Mouse (Mus musculus) liver, adult 2 months (tissue): Measurements from ENCODE around the gene Cdca5. TPM values are rescaled to one million over a fixed set of nuclear protein-coding genes. Genes with fewer than 3 reads are reported as not detected.
"Not testable (repeated sequence)": the region's sequence is repeated elsewhere in the genome, so short reads cannot be mapped to it uniquely, and the experiment has no call there.

Source experiments
- DNase-seq: peaks from one replicate; pipeline ENCODE4 v3.0.0-alpha.2; 2011; ENCODE audit warnings: low read depth, low spot score; ENCODE audit errors: extremely low read depth
- H3K27ac ChIP-seq: fragments of 200-500 bp; replicated peaks from 2 replicates; pipeline ENCODE4 v1.5.1; 2012; ENCODE audit warnings: low read depth, mild to moderate bottlenecking, control low read depth, inconsistent platforms, low read length; ENCODE audit not compliant: insufficient read depth
- H3K27me3 ChIP-seq: fragments of 200-500 bp; 2 replicates; pipeline ENCODE4 v1.6.1; 2012; ENCODE audit warnings: mild to moderate bottlenecking, moderate library complexity, low read length, inconsistent platforms; ENCODE audit not compliant: control insufficient read depth, insufficient read depth
- H3K36me3 ChIP-seq: fragments of 200-500 bp; 2 replicates; pipeline ENCODE4 v1.6.1; 2012; ENCODE audit warnings: low read length, inconsistent platforms; ENCODE audit not compliant: control insufficient read depth, insufficient read depth
- H3K4me1 ChIP-seq: fragments of 200-500 bp; 2 replicates; pipeline ENCODE4 v1.6.1; 2011; ENCODE audit warnings: low read length; ENCODE audit not compliant: control insufficient read depth, insufficient read depth
- H3K4me3 ChIP-seq: fragments of 200-500 bp; 2 replicates; pipeline ENCODE4 v1.5.1; 2011; ENCODE audit warnings: low read depth, mild to moderate bottlenecking, control low read depth, low read length, moderate library complexity; ENCODE audit not compliant: insufficient read depth
- H3K79me2 ChIP-seq: fragments of 200-500 bp; 2 replicates; pipeline ENCODE4 v1.6.1; 2012; ENCODE audit warnings: inconsistent platforms, mild to moderate bottlenecking, low read length, moderate library complexity; ENCODE audit not compliant: control insufficient read depth, insufficient read depth
- H3K9ac ChIP-seq: fragments of 200-500 bp; 2 replicates; pipeline ENCODE4 v1.6.1; 2012; ENCODE audit warnings: low read depth, mild to moderate bottlenecking, control low read depth, inconsistent platforms, low read length
- CTCF ChIP-seq: fragments of 200-500 bp; IDR thresholded peaks from 2 replicates; pipeline ENCODE4 v1.5.1; 2011; ENCODE audit warnings: low read depth, low read length, control low read depth
- POLR2A ChIP-seq: fragments of 200-500 bp; IDR thresholded peaks from 2 replicates; pipeline ENCODE4 v1.6.1; 2011; ENCODE audit warnings: low read length, control low read depth; ENCODE audit not compliant: insufficient read depth; ENCODE audit errors: extremely low read depth
- WGBS: fragments of 180-500 bp; shearing (Covaris S2); methylation state at CpG from one replicate; pipeline ENCODE4 v1.1.7; 2018; 5-methylcytosine and 5-hydroxymethylcytosine counted together
- polyA plus RNA-seq: library from polyadenylated mRNA; depleted of rRNA; stranded (reverse); fragments of >200 nt; gene quantifications from 2 replicates; pipeline ENCODE4 v1.2.3, GENCODE M21; 2012
- total RNA-seq: library from RNA; depleted of rRNA; stranded (reverse); fragments of >200 nt; gene quantifications from 2 replicates; pipeline ENCODE4 v1.2.3, GENCODE M21; 2014

Cdca5 gene
- total and polyA plus RNA-seq, 2 experiments: 0.18 to 0.28 TPM

GRCm38 (mm10) chr19:6121761-6122160 is 37.0 kb downstream of the Cdca5 start:
- no peak overlapping the region for H3K4me3 ChIP-seq
- WGBS: 60% methylated on average over 19 of the region's 19 CpGs
- no peaks in the 10 kb centered on the region for H3K36me3 ChIP-seq
- TF ChIP-seq POLR2A: no peak
- TF ChIP-seq CTCF: no peak
- no peak overlapping the region for H3K9ac ChIP-seq
- H3K27me3 ChIP-seq: no peaks in the 10 kb centered on the region
- H3K4me1 ChIP-seq: peaks cover 4% of the 10 kb centered on the region
- no peaks in the 10 kb centered on the region for H3K79me2 ChIP-seq
- H3K27ac ChIP-seq: no peak overlapping the region
- no peak for DNase-seq

DNA sequence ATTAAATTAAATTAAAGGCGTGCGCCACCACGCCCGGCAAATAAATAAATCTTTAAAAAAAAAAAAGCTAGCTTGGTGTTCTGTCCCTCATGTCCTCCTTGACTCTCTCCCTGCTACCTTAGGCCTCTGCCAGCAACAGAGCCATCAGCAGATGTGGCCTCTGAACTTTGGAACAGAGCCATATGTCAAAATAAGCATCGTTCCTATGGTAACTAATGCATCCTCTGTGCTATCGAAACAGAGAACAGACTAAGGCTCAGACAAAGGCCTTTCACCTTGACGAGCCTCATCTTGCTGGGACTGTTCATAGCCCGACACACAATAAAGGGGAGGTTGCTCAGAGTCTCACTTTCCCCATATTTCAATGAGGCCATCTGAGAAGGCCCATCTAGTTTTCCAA is 38.5 kb downstream of the Cdca5 start:
- Histone ChIP-seq H3K4me1 (peaks cover 4% of the 10 kb centered on the region), H3K27me3 (no peaks in the 10 kb centered on the region), H3K9ac (no peak overlapping the region), H3K4me3 (no peak overlapping the region), H3K36me3 (no peaks in the 10 kb centered on the region), H3K79me2 (no peaks in the 10 kb centered on the region), H3K27ac (no peak overlapping the region)
- 35% methylated on average over 8 of the region's 8 CpGs for whole genome bisulfite sequencing
- DNase-seq: peak; percentile 84
- TF ChIP-seq CTCF: no peak
- TF ChIP-seq POLR2A: no peak

GRCm38 (mm10) chr19:6124898-6125297 is 40.1 kb downstream of the Cdca5 start:
- Histone ChIP-seq H3K4me3 (no peak overlapping the region), H3K9ac (no peak overlapping the region), H3K27me3 (no peaks in the 10 kb centered on the region), H3K4me1 (peaks cover 1% of the 10 kb centered on the region), H3K27ac (no peak overlapping the region), H3K36me3 (no peaks in the 10 kb centered on the region), H3K79me2 (no peaks in the 10 kb centered on the region)
- DNase-seq: no peak
- WGBS: 85% methylated on average over 2 of the region's 2 CpGs
- TF ChIP-seq POLR2A (no peak), CTCF (no peak)

DNA sequence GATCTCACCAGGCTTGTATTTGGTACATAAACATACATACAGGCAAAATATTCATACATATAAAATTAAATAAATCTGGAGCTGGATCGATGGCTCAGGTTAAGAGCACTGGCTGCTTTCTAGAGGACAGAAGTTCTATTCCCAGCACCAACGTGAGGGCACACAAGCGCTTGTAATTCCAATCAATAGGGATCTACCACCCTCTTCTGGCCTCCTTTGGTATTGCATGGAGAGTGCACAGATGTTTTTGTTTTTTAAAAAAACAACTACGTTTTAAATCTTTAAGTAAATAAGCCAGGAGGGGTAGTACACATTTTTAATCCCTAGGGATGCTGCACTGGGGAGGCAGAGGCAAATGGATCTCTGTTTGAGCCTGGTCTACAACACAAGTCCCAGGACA is 41.5 kb downstream of the Cdca5 start:
- Histone ChIP-seq H3K27ac (no peak overlapping the region), H3K4me3 (no peak overlapping the region)

GRCm38 (mm10) chr19:6126789-6127580 is 42.2 kb downstream of the Cdca5 start:
- peak; percentile 10 for DNase-seq
- Histone ChIP-seq H3K4me3 (peak overlapping the region; percentile 68), H3K79me2 (no peaks in the 10 kb centered on the region), H3K4me1 (peaks cover 1% of the 10 kb centered on the region), H3K36me3 (no peaks in the 10 kb centered on the region), H3K27ac (peak overlapping the region; percentile 84), H3K9ac (no peak overlapping the region; the same call in 1 of the 2 replicates), H3K27me3 (no peaks in the 10 kb centered on the region)
- no peak for TF ChIP-seq CTCF
- no peak for TF ChIP-seq POLR2A
- 71% methylated on average over 10 of the region's 10 CpGs for WGBS

More for the DNA sequence above, 41.5 kb downstream of the Cdca5 start:
- peak; percentile 54 for DNase-seq
- no peak for TF ChIP-seq POLR2A
- peak; percentile 58 for TF ChIP-seq CTCF
- 17% methylated on average over 4 of the region's 4 CpGs for WGBS
- no peak overlapping the region for H3K9ac ChIP-seq
- H3K27me3 ChIP-seq: no peaks in the 10 kb centered on the region
- H3K4me1 ChIP-seq: peaks cover 1% of the 10 kb centered on the region
- H3K79me2 ChIP-seq: no peaks in the 10 kb centered on the region
- H3K36me3 ChIP-seq: no peaks in the 10 kb centered on the region

DNA sequence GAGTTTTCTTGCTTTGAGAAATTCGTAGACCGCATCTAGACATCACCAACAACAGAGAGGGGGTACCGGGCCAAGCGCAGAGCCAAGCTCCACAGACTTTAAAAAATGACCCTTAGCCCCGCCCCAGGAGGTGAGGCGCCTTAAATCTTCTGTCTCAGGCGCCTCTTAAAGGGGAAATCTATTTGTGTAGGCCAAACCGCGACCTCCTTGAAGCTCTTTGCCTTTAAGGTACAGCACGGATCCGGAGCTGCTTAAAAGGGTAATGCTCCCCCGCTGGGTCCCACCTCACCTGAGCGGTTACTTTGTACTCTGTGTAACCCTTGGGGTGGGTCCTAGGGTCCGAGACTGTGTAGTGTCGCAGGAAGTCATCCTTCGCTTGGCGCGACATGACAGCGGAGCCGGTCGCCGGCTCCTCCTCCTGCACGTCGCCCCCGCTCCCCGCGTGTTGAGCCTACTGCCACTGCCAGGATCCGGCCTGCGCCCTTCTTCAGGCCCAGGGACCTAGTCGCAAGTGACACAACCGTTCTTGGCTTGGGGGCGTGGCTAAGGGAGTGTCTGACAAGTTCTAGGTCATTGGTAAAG is 43.1 kb downstream of the Cdca5 start, which contains the start of gene Snx15:
Gene Snx15, minus strand, starts transcription at position 545 of the 582 bp plus-strand sequence.
- TF ChIP-seq POLR2A: peak; percentile 47
- TF ChIP-seq CTCF: no peak
- Histone ChIP-seq H3K27ac (peak within 1 kb of the TSS; percentile 84), H3K9ac (peak within 1 kb of the TSS; percentile 77), H3K79me2 (no peaks in the 10 kb centered on the region), H3K27me3 (no peaks in the 10 kb centered on the region), H3K36me3 (no peaks in the 10 kb centered on the region), H3K4me1 (peaks cover 1% of the 10 kb centered on the region), H3K4me3 (peak within 1 kb of the TSS; percentile 68)
- DNase-seq: peak; percentile 94
- WGBS: under 1% methylated on average over 32 of the region's 32 CpGs

DNA sequence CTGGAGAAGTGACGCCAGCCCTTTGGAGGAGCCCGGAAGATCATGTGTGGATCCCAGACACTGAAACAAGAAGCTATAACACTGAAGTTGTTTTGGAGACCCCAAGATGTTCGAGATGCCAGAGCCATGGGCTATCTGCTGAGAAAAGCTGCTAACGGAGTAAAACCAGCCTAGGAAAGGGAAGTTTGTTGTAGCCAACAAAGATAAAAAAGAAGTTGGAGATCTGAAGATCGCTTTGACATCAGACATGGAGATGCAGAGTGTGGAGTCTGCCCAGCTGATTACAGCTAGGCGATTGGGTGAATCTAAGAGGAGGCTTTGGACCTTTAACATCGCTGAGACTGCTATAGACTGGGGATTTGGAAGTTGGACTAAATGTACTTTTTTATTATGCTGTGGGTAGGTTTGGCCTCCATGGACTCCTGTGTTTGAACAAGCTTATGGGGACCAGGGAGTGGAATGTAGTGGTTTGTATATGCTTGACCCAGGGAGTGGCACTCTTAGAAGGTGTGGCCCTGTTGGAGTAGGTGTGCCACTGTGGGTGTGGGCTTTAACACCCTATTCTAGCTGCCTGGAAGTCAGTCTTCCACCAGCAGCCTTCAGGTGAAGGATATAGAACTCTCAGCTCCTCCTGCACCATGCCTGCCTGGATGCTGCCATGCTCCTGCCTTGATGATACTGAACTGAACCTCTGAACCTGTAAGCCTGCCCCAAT is 45.8 kb downstream of the Cdca5 start:
- not testable (repeated sequence) for H3K27me3 ChIP-seq, H3K79me2 ChIP-seq, H3K27ac ChIP-seq, H3K4me1 ChIP-seq, H3K9ac ChIP-seq, DNase-seq, H3K4me3 ChIP-seq, H3K36me3 ChIP-seq
- WGBS: 83% methylated on average over 7 of the region's 7 CpGs
